Mouse (Mus musculus) ES-CJ7 (cell line): ENCODE measurements around the gene Hoxc4.

Source experiments
- DNase-seq: peaks from one replicate; pipeline ENCODE4 v3.0.0; 2011; ENCODE audit warnings: low read depth, low spot score

Hoxc4 gene

GRCm38 (mm10) chr15:103037579-103037978 lies 18.8 kb downstream of the Hoxc4 start:
- DNase-seq, result no peak

GRCm38 (mm10) chr15:103038701-103039480 lies 20.2 kb downstream of the Hoxc4 start:
- no peak for DNase-seq

- DNase-seq, result no peak
These were observed 20.9 kb downstream of the Hoxc4 start for GRCm38 (mm10) chr15:103039609-103040008.

- DNase-seq, result no peak
These were observed 21.9 kb downstream of the Hoxc4 start for GRCm38 (mm10) chr15:103040601-103041000.

- peak; percentile 72 for DNase-seq
These were observed 22.9 kb downstream of the Hoxc4 start for GRCm38 (mm10) chr15:103041613-103042012.

GRCm38 (mm10) chr15:103042209-103042608 lies 23.5 kb downstream of the Hoxc4 start:
- DNase-seq, result no peak

- DNase-seq, result no peak
These were observed 32.9 kb downstream of the Hoxc4 start for GRCm38 (mm10) chr15:103051670-103052069.

GRCm38 (mm10) chr15:103053210-103053609 lies 34.5 kb downstream of the Hoxc4 start:
- no peak for DNase-seq

- no peak for DNase-seq
These were observed 37.7 kb downstream of the Hoxc4 start for GRCm38 (mm10) chr15:103056396-103056795.

GRCm38 (mm10) chr15:103058715-103059114 lies 40.0 kb downstream of the Hoxc4 start:
- DNase-seq, result peak; percentile 36

- peak; percentile 12 for DNase-seq
These were observed 40.8 kb downstream of the Hoxc4 start for GRCm38 (mm10) chr15:103059393-103059992.

GRCm38 (mm10) chr15:103060021-103060340 lies 41.2 kb downstream of the Hoxc4 start:
- no peak for DNase-seq

GRCm38 (mm10) chr15:103060341-103061130 lies 41.8 kb downstream of the Hoxc4 start:
- DNase-seq, result peak; percentile 23

GRCm38 (mm10) chr15:103061131-103061825 lies 42.5 kb downstream of the Hoxc4 start:
- peak; percentile 37 for DNase-seq

GRCm38 (mm10) chr15:103061988-103062387 lies 43.3 kb downstream of the Hoxc4 start:
- no peak for DNase-seq

GRCm38 (mm10) chr15:103065642-103066041 lies 46.9 kb downstream of the Hoxc4 start:
- DNase-seq, result no peak

GRCm38 (mm10) chr15:103067701-103068100 lies 49.0 kb downstream of the Hoxc4 start:
- DNase-seq, result no peak

GRCm38 (mm10) chr15:103069173-103069572 lies 50.4 kb downstream of the Hoxc4 start:
- no peak for DNase-seq

GRCm38 (mm10) chr15:103071266-103071665 lies 52.5 kb downstream of the Hoxc4 start:
- no peak for DNase-seq

GRCm38 (mm10) chr15:103074663-103075415 lies 56.1 kb downstream of the Hoxc4 start:
- no peak for DNase-seq

GRCm38 (mm10) chr15:103077673-103078072 lies 58.9 kb downstream of the Hoxc4 start:
- DNase-seq, result peak; percentile 23
